Mouse (Mus musculus) midbrain, embryonic 15.5 days (tissue): ENCODE measurements at regions not wholly inside any gene's neighbourhood (a gene's known extent, or its start where the extent isn't known, plus 50 kb on each side); places are given as distances from the start of the nearest gene placed in this dataset.

Source experiments
- ATAC-seq: fragments of 200-750 bp; cut with Nextera tagmentation; replicated peaks from 2 replicates; pipeline ENCODE4 v1.8.0; 2017; ENCODE audit warnings: moderate TSS enrichment
- H3K27ac ChIP-seq: fragments of 300-500 bp; sonication (generic); 2 replicates; pipeline ENCODE4 v1.5.1; 2015; ENCODE audit warnings: mild to moderate bottlenecking, inconsistent platforms
- H3K27me3 ChIP-seq: fragments of 300-500 bp; sonication (generic); replicated peaks from 2 replicates; pipeline ENCODE4 v1.6.1; 2015; ENCODE audit warnings: inconsistent platforms
- H3K36me3 ChIP-seq: fragments of 300-500 bp; sonication (generic); replicated peaks from 2 replicates; pipeline ENCODE4 v1.6.1; 2015; ENCODE audit warnings: inconsistent platforms
- H3K4me1 ChIP-seq: fragments of 300-500 bp; sonication (generic); 2 replicates; pipeline ENCODE4 v1.6.1; 2015; ENCODE audit warnings: inconsistent platforms
- H3K4me2 ChIP-seq: fragments of 300-500 bp; sonication (generic); 2 replicates; pipeline ENCODE4 v1.6.1; 2015; ENCODE audit warnings: inconsistent platforms, mild to moderate bottlenecking, moderate library complexity
- H3K4me3 ChIP-seq: fragments of 300-500 bp; sonication (generic); 2 replicates; pipeline ENCODE4 v1.5.1; 2015; ENCODE audit warnings: mild to moderate bottlenecking, inconsistent platforms
- H3K9ac ChIP-seq: fragments of 300-500 bp; sonication (generic); 2 replicates; pipeline ENCODE4 v1.6.1; 2015; ENCODE audit warnings: mild to moderate bottlenecking, inconsistent platforms
- H3K9me3 ChIP-seq: fragments of 300-500 bp; sonication (generic); 2 replicates; pipeline ENCODE4 v1.6.1; 2016; ENCODE audit warnings: inconsistent platforms
- WGBS: fragments of 180-500 bp; shearing (Covaris S2); methylation state at CpG from one replicate; pipeline ENCODE4 v1.1.7; 2015; ENCODE audit warnings: mixed read lengths; 5-methylcytosine and 5-hydroxymethylcytosine counted together

- no peaks in the 10 kb centered on the region for H3K36me3 ChIP-seq
- WGBS = 89% methylated on average over 1 of the region's 1 CpGs
- ATAC-seq = no peak
Observed at GRCm38 (mm10) chr16:65250426-65250825, 144.8 kb upstream of the Htr1f start.

DNA sequence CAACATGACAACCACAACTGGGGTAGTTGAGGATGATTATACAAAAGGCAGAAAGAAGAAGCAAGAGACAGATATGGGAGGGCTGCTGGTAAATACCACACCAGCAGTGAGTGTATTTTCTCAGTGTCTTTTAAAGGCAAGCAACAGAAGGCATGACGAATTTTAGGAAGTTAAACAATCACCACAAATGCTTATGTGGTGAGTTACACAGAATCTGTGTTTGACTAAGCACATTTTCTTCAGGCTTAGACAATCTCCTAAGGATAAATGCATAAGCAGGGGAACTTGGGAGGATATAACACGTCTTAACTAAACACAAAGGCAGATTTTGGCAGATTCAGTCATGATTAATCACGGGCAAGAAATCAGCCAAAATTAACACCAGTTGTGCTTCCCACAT, 141.8 kb upstream of the Htr1f start:
- no peak overlapping the region for H3K4me2 ChIP-seq
- 88% methylated on average over 3 of the region's 3 CpGs for WGBS
- no peak overlapping the region for H3K4me3 ChIP-seq
- no peak overlapping the region for H3K27ac ChIP-seq
- H3K9me3 ChIP-seq = peaks cover 4% of the 10 kb centered on the region; the same call in 1 of the 2 replicates
- H3K36me3 ChIP-seq = no peaks in the 10 kb centered on the region
- H3K9ac ChIP-seq = no peak overlapping the region
- no peaks in the 10 kb centered on the region for H3K27me3 ChIP-seq
- ATAC-seq = no peak
- H3K4me1 ChIP-seq = no peaks in the 10 kb centered on the region

More at GRCm38 (mm10) chr16:65250426-65250825, 144.8 kb upstream of the Htr1f start:
- H3K4me2 ChIP-seq = no peak overlapping the region
- no peak overlapping the region for H3K27ac ChIP-seq
- H3K4me1 ChIP-seq = no peaks in the 10 kb centered on the region
- peaks cover 4% of the 10 kb centered on the region; the same call in 1 of the 2 replicates for H3K9me3 ChIP-seq
- H3K27me3 ChIP-seq = no peaks in the 10 kb centered on the region
- H3K4me3 ChIP-seq = no peak overlapping the region
- no peak overlapping the region for H3K9ac ChIP-seq

DNA sequence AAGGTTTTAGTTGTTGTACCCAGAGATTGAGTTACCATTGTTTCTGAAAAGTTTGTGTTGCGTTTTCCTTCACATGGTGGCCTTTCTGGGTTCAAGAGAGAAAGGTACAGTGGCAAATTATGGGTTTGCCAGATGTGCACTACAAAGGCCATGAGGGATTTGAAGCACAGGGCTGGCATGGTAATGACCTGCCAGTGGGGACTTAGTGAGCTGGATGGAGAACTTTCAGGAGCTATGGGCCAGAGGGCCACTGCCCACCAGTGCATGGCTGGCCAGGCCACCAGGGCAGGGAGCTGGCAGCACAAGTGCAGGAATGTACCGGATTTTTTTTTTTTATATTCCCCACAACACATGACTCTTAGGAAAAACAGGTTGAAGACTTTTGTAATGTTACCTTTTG, 128.8 kb upstream of the Htr1f start:
- Histone ChIP-seq H3K4me1 (no peaks in the 10 kb centered on the region), H3K9me3 (no peaks in the 10 kb centered on the region), H3K9ac (no peak overlapping the region), H3K36me3 (no peaks in the 10 kb centered on the region), H3K27ac (no peak overlapping the region), H3K4me3 (no peak overlapping the region), H3K4me2 (no peak overlapping the region), H3K27me3 (no peaks in the 10 kb centered on the region)
- no peak for ATAC-seq
- WGBS = 90% methylated on average over 2 of the region's 2 CpGs

DNA sequence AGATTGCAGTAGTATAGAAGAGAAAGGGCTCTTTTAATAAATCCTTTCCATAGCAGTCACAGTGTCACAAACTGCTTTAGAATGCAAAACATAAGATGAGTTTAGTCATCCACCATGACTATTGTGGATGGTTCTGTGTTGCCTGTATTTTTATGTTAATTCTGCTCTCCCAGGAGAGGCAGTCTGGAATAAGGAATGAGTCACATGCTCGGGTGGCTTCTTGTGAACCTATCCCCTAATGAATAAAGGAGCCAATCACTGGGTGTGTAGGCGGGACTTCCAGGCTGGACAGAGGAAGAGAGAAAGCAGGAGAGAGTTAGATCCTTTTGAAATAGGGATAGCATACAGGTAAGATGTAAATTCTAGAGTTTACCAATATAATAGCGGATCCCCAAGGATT, 128.3 kb upstream of the Htr1f start:
- H3K9ac ChIP-seq = no peak overlapping the region
- no peak overlapping the region for H3K4me3 ChIP-seq
- no peak for ATAC-seq
- H3K27me3 ChIP-seq = no peaks in the 10 kb centered on the region
- H3K4me2 ChIP-seq = no peak overlapping the region
- no peaks in the 10 kb centered on the region for H3K4me1 ChIP-seq
- H3K9me3 ChIP-seq = no peaks in the 10 kb centered on the region
- H3K36me3 ChIP-seq = no peaks in the 10 kb centered on the region
- WGBS = 58% methylated on average over 3 of the region's 3 CpGs
- H3K27ac ChIP-seq = no peak overlapping the region

DNA sequence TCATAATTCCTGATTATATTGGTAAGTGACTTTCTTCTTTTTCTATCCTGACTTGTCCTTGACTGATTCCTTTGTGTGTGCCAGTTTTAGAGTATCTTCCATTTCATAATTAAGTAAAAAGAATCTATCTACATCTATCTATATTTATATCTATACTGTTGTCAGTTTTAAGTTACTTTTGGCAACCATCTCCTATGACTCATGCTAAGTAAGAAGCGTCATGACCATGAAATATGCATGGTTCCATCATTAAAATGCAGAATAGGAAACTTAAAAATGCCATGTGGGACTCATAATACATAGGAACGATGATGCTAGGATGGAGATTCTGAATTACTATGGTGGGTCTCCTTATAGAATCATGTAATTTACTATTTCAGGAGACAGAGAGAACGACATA, 113.8 kb upstream of the Htr1f start:
- no peak overlapping the region for H3K27ac ChIP-seq
- WGBS = 84% methylated on average over 3 of the region's 3 CpGs

GRCm38 (mm10) chr16:65212367-65212766, 106.7 kb upstream of the Htr1f start:
- H3K4me1 ChIP-seq = no peaks in the 10 kb centered on the region
- H3K27me3 ChIP-seq = no peaks in the 10 kb centered on the region
- H3K4me3 ChIP-seq = no peak overlapping the region
- ATAC-seq = no peak
- no peaks in the 10 kb centered on the region for H3K9me3 ChIP-seq
- no peaks in the 10 kb centered on the region for H3K36me3 ChIP-seq
- no peak overlapping the region for H3K27ac ChIP-seq
- H3K4me2 ChIP-seq = no peak overlapping the region
- no peak overlapping the region for H3K9ac ChIP-seq
- WGBS = 100% methylated on average over 1 of the region's 1 CpGs

More for the DNA sequence above, 113.8 kb upstream of the Htr1f start:
- Histone ChIP-seq H3K4me1 (no peaks in the 10 kb centered on the region), H3K36me3 (no peaks in the 10 kb centered on the region), H3K4me3 (no peak overlapping the region), H3K9ac (no peak overlapping the region), H3K27me3 (no peaks in the 10 kb centered on the region), H3K9me3 (no peaks in the 10 kb centered on the region), H3K4me2 (no peak overlapping the region)
- no peak for ATAC-seq

DNA sequence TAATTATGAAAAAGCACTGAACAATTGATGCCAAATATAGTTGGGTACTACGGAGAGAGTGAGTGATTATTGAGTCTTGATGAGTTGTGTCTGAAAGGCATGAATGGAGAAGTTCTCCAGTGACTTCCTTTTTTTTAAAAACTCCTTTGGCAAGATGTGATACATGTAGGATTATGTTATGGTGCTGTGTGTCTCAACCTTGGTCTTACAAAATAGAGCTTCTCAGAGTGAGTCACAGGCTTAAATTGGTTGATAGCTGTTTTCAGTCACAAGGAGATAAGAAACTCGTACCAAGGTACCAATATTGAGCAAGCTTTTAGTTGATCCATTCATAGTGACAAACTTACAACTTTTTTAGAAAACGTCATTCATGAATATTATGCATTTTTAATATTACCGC, 95.7 kb upstream of the Htr1f start:
- Histone ChIP-seq H3K36me3 (no peaks in the 10 kb centered on the region), H3K9ac (no peak overlapping the region), H3K4me3 (no peak overlapping the region), H3K27me3 (no peaks in the 10 kb centered on the region), H3K4me1 (no peaks in the 10 kb centered on the region), H3K9me3 (no peaks in the 10 kb centered on the region), H3K27ac (no peak overlapping the region), H3K4me2 (no peak overlapping the region)
- WGBS = 91% methylated on average over 4 of the region's 4 CpGs
- no peak for ATAC-seq

GRCm38 (mm10) chr16:65197203-65197844, 91.7 kb upstream of the Htr1f start:
- H3K4me2 ChIP-seq = no peak overlapping the region
- no peak for ATAC-seq
- no peaks in the 10 kb centered on the region for H3K9me3 ChIP-seq
- no peaks in the 10 kb centered on the region for H3K36me3 ChIP-seq
- no peak overlapping the region for H3K9ac ChIP-seq
- no peaks in the 10 kb centered on the region for H3K27me3 ChIP-seq
- H3K27ac ChIP-seq = no peak overlapping the region
- no peak overlapping the region for H3K4me3 ChIP-seq
- H3K4me1 ChIP-seq = no peaks in the 10 kb centered on the region
- WGBS = 93% methylated on average over 3 of the region's 3 CpGs

GRCm38 (mm10) chr16:65195761-65196160, 90.1 kb upstream of the Htr1f start:
- Histone ChIP-seq H3K9ac (no peak overlapping the region), H3K4me1 (no peaks in the 10 kb centered on the region), H3K27ac (no peak overlapping the region), H3K9me3 (no peaks in the 10 kb centered on the region), H3K27me3 (no peaks in the 10 kb centered on the region), H3K36me3 (no peaks in the 10 kb centered on the region), H3K4me2 (no peak overlapping the region), H3K4me3 (no peak overlapping the region)
- no peak for ATAC-seq
- WGBS = 79% methylated on average over 4 of the region's 4 CpGs

DNA sequence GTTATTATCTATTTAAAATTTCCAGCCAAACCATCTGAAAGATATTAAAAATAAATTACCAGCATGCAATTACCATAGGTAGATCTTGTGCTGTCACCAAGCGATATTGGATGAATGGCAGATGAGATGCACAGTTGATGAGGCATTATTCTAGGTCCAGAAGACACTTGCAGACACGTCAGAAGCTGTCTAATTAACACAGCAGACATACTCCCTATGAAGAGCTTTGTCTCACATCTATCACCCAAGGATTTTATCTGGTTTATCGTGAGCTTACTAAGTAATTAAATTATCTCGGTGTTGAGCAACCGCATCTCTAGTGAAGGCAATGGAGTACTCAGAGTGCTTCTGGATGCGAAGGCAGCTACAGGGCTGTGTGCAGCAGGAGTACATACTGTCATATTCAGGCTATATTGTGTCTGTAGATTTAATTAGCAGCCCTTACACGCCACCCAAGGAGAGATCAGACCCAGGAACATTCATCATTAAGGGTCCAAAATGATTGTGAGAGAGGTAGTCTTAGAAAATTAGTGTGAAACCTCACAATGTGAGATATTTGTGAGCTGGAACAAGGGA, 86.0 kb upstream of the Htr1f start:
- no peak overlapping the region for H3K4me2 ChIP-seq
- H3K9me3 ChIP-seq = no peaks in the 10 kb centered on the region
- no peak overlapping the region for H3K4me3 ChIP-seq
- no peaks in the 10 kb centered on the region for H3K4me1 ChIP-seq
- ATAC-seq = peak; percentile 58; the same call in 1 of the 2 replicates
- WGBS = 60% methylated on average over 7 of the region's 7 CpGs
- H3K9ac ChIP-seq = no peak overlapping the region
- no peaks in the 10 kb centered on the region for H3K27me3 ChIP-seq
- no peak overlapping the region for H3K27ac ChIP-seq
- H3K36me3 ChIP-seq = no peaks in the 10 kb centered on the region

DNA sequence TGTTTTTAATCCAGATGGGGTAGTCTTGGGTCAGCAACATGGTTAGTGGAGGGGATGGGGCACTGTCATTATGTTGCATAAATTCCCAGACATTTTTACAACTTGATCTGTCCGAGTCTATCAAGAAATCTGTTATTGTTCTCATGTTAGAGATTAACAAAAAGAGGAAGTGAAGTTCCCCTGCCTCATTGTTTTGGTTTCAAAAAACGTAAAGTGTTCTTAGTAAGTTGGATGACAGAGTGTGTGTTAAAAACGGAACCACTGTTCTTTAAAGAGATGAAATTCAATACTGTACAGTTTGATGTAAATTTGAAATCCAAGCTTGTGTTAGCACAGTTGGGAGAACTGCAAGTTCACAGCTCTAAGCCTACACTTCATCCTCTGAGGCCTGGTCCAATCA, 68.9 kb upstream of the Htr1f start:
- Histone ChIP-seq H3K27ac (no peak overlapping the region), H3K4me1 (no peaks in the 10 kb centered on the region), H3K4me2 (no peak overlapping the region), H3K9me3 (no peaks in the 10 kb centered on the region), H3K36me3 (no peaks in the 10 kb centered on the region), H3K9ac (no peak overlapping the region), H3K27me3 (no peaks in the 10 kb centered on the region), H3K4me3 (no peak overlapping the region)
- no peak for ATAC-seq
- 68% methylated on average over 3 of the region's 3 CpGs for WGBS

DNA sequence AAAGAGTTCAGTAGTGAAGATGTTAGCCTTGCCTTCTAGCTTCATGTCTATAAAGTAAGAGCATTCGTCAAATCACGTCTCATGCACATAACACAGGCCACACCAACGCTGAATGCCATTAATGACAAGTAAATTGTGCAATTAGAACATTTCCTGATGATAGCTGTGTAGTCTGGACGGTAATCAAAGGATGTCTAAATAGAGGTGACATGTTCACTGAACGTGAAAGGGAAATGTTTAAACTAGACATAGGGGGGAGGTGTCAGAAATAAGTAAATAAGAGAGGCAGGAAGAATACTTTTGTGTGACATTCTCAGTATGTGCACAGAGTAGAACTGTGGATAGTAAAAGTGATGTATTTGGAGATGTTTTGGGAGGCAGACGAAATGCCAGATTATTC, 61.5 kb upstream of the Htr1f start:
- WGBS = 73% methylated on average over 6 of the region's 6 CpGs
- Histone ChIP-seq H3K9me3 (no peaks in the 10 kb centered on the region), H3K27me3 (no peaks in the 10 kb centered on the region), H3K27ac (no peak overlapping the region), H3K36me3 (no peaks in the 10 kb centered on the region), H3K9ac (no peak overlapping the region), H3K4me2 (no peak overlapping the region), H3K4me3 (no peak overlapping the region), H3K4me1 (no peaks in the 10 kb centered on the region)
- no peak for ATAC-seq

DNA sequence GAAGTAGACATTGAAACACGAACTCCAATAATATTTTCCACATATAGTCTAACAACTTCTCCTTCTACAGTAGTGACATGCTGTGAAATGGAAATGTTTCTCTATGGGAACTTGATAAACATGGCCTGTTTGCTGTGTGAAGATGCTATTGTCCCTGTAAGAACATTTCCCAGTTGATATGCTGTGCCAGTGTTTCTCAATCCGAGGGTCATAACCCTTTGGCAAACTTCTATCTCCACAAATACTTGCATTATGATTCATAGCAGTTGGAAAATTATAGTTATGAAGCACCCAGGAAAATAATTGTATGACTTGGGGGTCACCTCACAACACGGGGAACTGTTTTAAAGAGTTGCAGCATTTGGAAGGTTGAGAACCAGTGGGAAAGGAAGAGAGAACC, 57.1 kb upstream of the Htr1f start:
- Histone ChIP-seq H3K9ac (no peak overlapping the region), H3K36me3 (no peaks in the 10 kb centered on the region), H3K4me1 (no peaks in the 10 kb centered on the region), H3K27ac (no peak overlapping the region), H3K4me2 (no peak overlapping the region), H3K9me3 (no peaks in the 10 kb centered on the region), H3K27me3 (no peaks in the 10 kb centered on the region), H3K4me3 (no peak overlapping the region)
- 83% methylated on average over 3 of the region's 3 CpGs for WGBS
- ATAC-seq = no peak
